Mouse (Mus musculus): ENCODE data around the gene Foxm1.

- TF ChIP-seq CTCF (conservative IDR thresholded peaks at IDR 0.05; ENCODE audit: insufficient read depth, insufficient read length, low read depth, low read length) (no peak), POLR2A (IDR thresholded peaks at IDR 0.05; ENCODE audit: low read depth, low read length) (no peak)
These were observed 21.0 kb downstream of the Foxm1 start for GRCm38 (mm10) chr6:128383752-128384151.

Data from kidney, adult 2 months (tissue).